Mouse (Mus musculus) brain, embryonic 14.5 days (tissue): ENCODE results near the gene Zfyve21.

ENCODE experiments used
- CTCF ChIP-seq: fragments of 200-500 bp; IDR thresholded peaks from 2 replicates; pipeline ENCODE4 v1.5.1; 2012; ENCODE audit warnings: inconsistent platforms, mild to moderate bottlenecking, moderate library complexity, borderline replicate concordance; ENCODE audit not compliant: insufficient read depth, insufficient read length; ENCODE audit errors: extremely low read depth
- POLR2A ChIP-seq: fragments of 200-500 bp; IDR thresholded peaks from 2 replicates; pipeline ENCODE4 v1.6.1; 2012; ENCODE audit warnings: mild to moderate bottlenecking, inconsistent platforms, borderline replicate concordance; ENCODE audit not compliant: poor library complexity, insufficient read depth, insufficient read length, severe bottlenecking; ENCODE audit errors: extremely low read depth

GRCm38 (mm10) chr12:111851745-111852144, 37.8 kb downstream of the Zfyve21 start:
- TF ChIP-seq CTCF = no peak
- no peak for TF ChIP-seq POLR2A
